Mouse (Mus musculus) frontal cortex, adult (tissue): ENCODE results near the gene Nup93.
"Not testable (repeated sequence)": the region's sequence is repeated elsewhere in the genome, so short reads cannot be mapped to it uniquely, and the experiment has no call there.

Experiments
- ATAC-seq: cut with Nextera tagmentation; 2 replicates; pipeline ENCODE4 v1.9.2; 2017; ENCODE audit warnings: mild to moderate bottlenecking, moderate library complexity, mixed read lengths; ENCODE audit not compliant: low TSS enrichment

Nup93 gene

GRCm38 (mm10) chr8:94214252-94215173 lies at the start of gene Nup93:
Gene Nup93, plus strand, starts transcription at chr8:94214564.
- peak; percentile 86 for ATAC-seq

- ATAC-seq, result not testable (repeated sequence)
Observed at GRCm38 (mm10) chr8:94165772-94166171, 48.6 kb upstream of the Nup93 start.

- peak; percentile 80 for ATAC-seq
Observed at GRCm38 (mm10) chr8:94167244-94167643, 47.1 kb upstream of the Nup93 start.

GRCm38 (mm10) chr8:94169547-94169946 lies 44.8 kb upstream of the Nup93 start:
- no peak for ATAC-seq

- peak; percentile 28 for ATAC-seq
Observed at GRCm38 (mm10) chr8:94171321-94171755, 43.0 kb upstream of the Nup93 start.

GRCm38 (mm10) chr8:94172075-94172808 lies 42.1 kb upstream of the Nup93 start, which contains the start of gene Mt2:
Gene Mt2, plus strand, starts transcription at chr8:94172664.
- ATAC-seq, result peak; percentile 57

GRCm38 (mm10) chr8:94172809-94173732 lies 41.3 kb upstream of the Nup93 start:
- peak; percentile 15 for ATAC-seq

GRCm38 (mm10) chr8:94173848-94174403 lies 40.4 kb upstream of the Nup93 start:
- no peak for ATAC-seq

- ATAC-seq, result no peak
Observed at GRCm38 (mm10) chr8:94174619-94175213, 39.6 kb upstream of the Nup93 start.

- no peak for ATAC-seq
Observed at GRCm38 (mm10) chr8:94177716-94178390, 36.5 kb upstream of the Nup93 start.

GRCm38 (mm10) chr8:94178857-94179712 lies 35.3 kb upstream of the Nup93 start, which contains the start of gene Mt1:
Gene Mt1, plus strand, starts transcription at chr8:94179082.
- peak; percentile 77 for ATAC-seq

- peak; percentile 35; the same call in 1 of the 2 replicates for ATAC-seq
Observed at GRCm38 (mm10) chr8:94179713-94180560, 34.4 kb upstream of the Nup93 start.

GRCm38 (mm10) chr8:94180561-94180908 lies 33.8 kb upstream of the Nup93 start:
- no peak for ATAC-seq

- ATAC-seq, result no peak
Observed at GRCm38 (mm10) chr8:94182055-94182929, 32.1 kb upstream of the Nup93 start.

GRCm38 (mm10) chr8:94183117-94183516 lies 31.2 kb upstream of the Nup93 start:
- peak; percentile 64 for ATAC-seq

- no peak for ATAC-seq
Observed at GRCm38 (mm10) chr8:94184357-94184843, 30.0 kb upstream of the Nup93 start.

- ATAC-seq, result no peak
Observed at GRCm38 (mm10) chr8:94185791-94186190, 28.6 kb upstream of the Nup93 start.
